Mouse (Mus musculus) lung, postnatal 14 days (tissue): ENCODE measurements around the gene Idh1.

Experiments
- DNase-seq: peaks from one replicate; pipeline ENCODE4 v3.0.0; 2021

Gene Idh1

DNA sequence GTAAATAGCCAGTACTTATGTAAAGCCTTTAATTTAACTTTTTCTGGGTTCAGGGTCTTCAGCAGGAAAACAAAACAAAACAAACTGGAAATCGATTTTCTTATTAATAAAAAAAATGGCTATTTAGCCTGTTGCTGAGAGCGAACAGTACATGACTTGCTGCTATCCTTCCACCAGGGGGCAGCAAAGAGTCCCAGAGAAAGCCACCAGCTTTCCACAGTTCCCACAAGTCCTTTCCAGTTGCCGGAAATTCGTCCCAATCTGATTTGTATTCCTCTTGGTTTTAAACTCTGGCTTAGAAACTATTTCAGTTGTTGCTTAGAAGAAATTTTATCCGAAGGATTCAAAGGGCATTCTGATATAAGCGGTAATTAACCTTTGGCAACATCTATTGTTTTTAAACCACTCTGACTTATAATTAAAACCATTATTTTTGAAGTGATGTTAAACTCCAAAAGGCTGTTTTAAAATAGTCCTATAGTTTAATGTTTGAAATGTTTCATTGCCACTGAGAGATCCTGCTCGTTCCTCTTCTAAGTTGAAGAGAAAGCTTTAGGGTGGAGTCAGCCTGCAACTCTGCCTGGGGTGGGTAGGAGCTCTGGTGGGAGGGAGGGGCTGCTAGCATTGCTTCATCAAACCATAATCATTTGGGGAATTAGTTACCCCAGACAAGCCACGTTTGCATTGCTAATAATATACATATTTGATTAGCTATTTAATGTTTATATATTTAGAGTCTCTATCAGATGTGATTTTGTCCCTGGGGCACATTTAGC is 74.1 kb downstream of the Idh1 start:
- peak; percentile 83 for DNase-seq

DNA sequence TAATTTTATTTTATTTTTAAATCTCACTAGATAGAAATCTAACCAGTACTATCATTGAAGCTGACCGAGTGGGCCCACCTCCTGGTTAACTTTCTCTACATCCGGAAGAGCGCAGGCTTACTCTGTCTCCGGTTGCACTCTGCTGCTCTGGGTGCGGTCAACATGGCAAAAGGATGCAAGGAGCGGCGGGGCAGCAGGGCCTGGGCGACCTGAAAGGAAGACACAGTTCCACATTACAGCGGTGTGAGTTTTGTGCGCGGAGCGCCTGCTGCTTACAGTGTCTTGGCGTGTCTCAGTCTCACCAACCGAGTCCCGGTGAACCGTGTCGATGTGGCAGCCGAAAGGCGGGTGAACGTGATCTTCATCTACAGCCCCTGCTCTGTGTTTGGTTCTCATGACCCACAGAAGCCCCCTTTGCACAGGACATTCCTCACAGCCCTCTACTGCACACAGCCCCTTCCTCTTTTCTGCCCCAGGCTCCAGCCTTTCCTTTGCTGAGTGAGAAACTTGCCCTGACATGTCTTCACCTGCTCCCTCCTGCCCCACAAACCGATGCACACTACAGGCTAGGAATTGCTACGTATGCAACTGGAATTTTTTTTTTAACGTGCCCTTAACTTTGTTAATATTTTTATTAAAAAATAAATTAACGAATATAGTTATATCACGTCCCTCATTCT is 76.4 kb downstream of the Idh1 start:
- no peak for DNase-seq

DNA sequence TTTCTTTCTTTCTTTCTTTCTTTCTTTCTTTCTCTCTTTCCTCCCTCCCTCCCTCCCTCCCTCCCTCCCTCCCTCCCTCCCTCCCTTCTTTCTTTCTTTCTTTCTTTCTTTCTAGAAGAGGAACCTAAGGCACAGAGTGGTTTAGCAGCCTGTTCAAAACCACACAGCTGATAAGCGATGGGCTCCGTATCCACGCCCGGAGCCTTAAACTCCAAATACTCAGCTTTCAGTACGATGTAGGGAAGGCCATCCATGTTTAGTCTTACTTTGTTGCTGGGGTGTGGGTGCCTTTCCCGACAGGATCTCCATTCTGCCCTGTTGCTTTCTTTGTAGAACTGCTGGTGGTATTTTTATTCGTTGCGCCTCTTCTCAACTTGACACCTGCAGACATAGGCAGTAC is 77.1 kb downstream of the Idh1 start:
- no peak for DNase-seq
